Mouse (Mus musculus): ENCODE measurements around the gene Slc30a1.

DNA sequence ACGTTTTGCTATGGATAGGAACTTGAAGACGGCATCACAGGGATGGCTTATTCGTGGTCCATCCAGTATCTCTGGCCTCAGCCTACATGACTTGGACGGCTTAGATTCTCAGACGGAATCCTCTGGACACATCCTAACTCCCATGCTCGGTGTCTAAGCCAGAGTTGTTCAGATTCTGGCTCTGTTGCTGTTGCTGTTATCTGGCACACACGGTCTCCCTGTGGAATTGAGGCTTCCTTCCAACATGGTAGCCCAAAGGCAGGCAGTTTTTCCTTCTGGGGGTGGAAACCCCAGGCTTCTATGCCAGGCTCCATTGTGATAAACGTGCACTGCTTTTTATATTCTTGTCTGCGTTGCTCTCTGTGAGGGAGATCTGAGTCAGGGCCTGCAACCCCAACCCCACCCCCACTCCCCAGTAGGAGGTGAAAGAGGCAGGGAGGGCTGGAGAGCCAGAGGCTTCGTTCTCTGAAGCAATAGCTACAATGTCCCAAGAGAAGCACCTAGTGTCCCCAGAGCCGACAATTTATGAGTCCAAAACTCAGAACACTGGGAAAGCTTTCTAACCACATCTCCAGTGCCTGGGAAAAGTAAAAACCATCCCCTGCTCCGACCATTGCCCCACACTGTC is 23.4 kb downstream of the Slc30a1 start:
- TF ChIP-seq CTCF (IDR thresholded peaks at IDR 0.05; ENCODE audit: low read depth): no peak
- no peak for TF ChIP-seq EP300 (IDR thresholded peaks at IDR 0.05; ENCODE audit: low read depth)

Measured in liver, embryonic 14.5 days (tissue).